Mouse (Mus musculus): ENCODE data around the gene Fyttd1.

Gene Fyttd1

DNA sequence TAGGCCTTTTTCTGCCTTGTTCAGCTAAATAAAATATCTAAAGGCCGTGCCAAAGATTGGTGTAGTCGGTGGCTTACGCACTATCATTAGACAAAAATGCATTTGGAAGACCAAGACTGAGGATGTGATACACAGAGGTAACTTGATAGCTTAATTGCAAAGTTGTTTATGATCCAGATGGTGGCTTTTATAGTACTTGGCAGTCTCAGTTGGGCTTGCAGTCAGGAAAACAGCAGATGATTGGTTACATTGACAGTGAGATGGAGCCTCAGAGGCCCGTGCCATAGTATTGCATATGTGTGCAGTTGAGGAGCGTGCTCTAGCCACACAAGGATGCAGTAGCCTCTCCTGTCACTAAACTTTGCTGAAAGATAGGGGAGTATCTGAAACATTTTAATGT, 65.4 kb downstream of the Fyttd1 start:
- no peak for DNase-seq (ENCODE audit: low read depth, low spot score)

GRCm38 (mm10) chr16:32945379-32945778, 68.1 kb downstream of the Fyttd1 start:
- no peak for DNase-seq (ENCODE audit: low read depth, low spot score)

GRCm38 (mm10) chr16:32948016-32948415, 70.7 kb downstream of the Fyttd1 start:
- DNase-seq (ENCODE audit: low read depth, low spot score) = no peak

GRCm38 (mm10) chr16:32948656-32949055, 71.4 kb downstream of the Fyttd1 start:
- no peak for DNase-seq (ENCODE audit: low read depth, low spot score)

- no peak for DNase-seq (ENCODE audit: low read depth, low spot score)
Measured at GRCm38 (mm10) chr16:32949281-32949680, 72.0 kb downstream of the Fyttd1 start.

- no peak for DNase-seq (ENCODE audit: low read depth, low spot score)
Measured at GRCm38 (mm10) chr16:32951074-32951473, 73.8 kb downstream of the Fyttd1 start.

DNA sequence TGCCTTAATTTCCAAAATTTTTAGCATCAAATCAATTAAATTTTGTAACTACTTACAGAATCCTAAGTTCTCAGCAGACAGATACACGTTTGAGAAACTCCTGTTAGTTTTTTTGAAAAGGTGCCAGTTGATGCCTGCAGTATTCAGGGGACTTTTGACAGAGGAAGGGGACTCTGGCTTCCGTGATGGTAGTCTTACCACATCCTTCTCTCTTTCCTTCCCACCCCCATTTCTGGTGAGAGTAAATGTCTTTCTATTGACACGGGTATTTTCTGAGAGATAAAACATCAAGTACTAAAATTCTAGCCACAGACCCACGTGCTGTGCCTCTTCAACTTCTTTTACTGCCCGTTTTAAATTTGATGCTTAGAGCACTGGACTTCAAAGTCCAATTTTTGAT, 76.5 kb downstream of the Fyttd1 start:
- DNase-seq (ENCODE audit: low read depth, low spot score) = no peak

DNA sequence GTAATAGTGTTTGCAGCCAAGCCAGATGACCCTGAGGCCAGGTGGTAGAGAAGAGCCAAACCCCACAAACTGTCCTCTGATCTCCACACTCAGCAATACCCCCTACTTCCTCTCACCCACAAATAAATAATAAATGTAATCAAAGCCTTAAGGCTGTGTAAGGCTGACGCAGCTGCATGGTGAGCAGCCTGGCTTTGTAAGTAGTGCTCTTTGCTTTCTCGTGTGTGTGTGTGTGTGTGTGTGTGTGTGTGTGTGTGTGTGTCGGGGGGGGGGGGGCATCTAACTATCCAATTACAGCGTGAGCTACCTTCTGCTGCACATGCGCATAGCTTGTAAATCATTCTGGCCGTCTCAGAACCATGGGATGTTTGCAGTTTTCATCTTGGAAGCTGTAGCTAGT, 77.0 kb downstream of the Fyttd1 start:
- DNase-seq (ENCODE audit: low read depth, low spot score) = no peak

DNA sequence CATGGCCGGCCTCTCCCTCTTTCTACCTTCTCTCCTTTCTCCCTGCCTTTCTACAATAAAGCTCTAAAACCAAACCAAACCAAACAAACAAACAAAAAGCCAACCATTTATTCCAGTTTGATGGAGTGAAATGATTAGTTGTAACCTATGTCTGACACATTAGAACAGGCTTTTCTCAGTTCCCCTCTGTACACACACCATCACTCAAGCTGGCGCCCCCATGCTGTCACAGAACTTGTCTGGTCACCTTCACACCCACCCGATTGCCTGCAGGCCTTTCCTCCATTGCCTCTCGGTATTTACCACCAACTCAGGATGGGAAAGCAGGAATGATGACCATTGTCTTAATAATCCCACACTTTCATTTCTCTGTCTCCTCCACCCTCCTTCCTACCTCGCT, 79.6 kb downstream of the Fyttd1 start:
- DNase-seq (ENCODE audit: low read depth, low spot score) = no peak
